Mouse (Mus musculus): ENCODE results near the gene Ctnnb1.

Gene Ctnnb1

DNA sequence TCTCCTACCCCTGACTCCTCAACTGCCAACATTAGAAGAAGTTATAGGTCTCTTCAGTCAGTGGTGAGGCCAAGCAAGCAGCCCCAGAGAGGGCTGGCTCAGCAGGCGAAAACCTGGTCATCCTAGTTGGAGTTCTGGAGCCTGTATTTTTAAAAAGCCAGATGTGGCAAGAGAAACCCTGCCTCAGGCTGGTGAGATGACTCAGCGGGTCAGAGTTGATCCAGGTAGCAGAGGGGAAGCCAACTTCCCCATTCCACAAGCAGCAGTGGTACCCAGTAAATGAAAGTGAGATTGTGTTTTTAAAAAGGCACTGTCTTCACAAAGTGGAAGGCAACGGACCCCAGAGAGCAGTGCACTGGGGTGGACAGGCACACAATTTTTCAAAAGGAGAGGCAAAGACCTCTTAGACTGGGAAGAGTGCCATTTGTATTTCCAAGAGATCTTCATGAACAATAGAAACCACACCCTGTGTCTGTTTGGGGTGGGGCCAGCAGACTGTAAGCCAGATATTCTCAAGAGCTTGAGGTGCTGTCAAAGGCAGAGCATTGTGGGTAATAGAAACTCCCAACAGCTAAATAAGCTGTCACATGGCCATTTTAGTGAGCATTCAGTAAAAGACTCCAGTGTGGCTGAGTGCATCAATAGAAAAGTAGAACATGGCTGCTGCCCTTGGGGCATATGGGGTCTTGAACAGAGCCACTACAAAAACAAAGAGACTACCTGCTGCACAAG, 33.1 kb downstream of the Ctnnb1 start:
- DNase-seq (ENCODE audit: low spot score) = peak; percentile 48

- DNase-seq (ENCODE audit: low spot score) = no peak
Measured at GRCm38 (mm10) chr9:120963104-120963503, 34.1 kb downstream of the Ctnnb1 start.

GRCm38 (mm10) chr9:120963720-120964119, 34.7 kb downstream of the Ctnnb1 start:
- DNase-seq (ENCODE audit: low spot score) = no peak

GRCm38 (mm10) chr9:120964224-120964623, 35.2 kb downstream of the Ctnnb1 start:
- no peak for DNase-seq (ENCODE audit: low spot score)

GRCm38 (mm10) chr9:120965007-120965406, 36.0 kb downstream of the Ctnnb1 start:
- DNase-seq (ENCODE audit: low spot score) = no peak

DNA sequence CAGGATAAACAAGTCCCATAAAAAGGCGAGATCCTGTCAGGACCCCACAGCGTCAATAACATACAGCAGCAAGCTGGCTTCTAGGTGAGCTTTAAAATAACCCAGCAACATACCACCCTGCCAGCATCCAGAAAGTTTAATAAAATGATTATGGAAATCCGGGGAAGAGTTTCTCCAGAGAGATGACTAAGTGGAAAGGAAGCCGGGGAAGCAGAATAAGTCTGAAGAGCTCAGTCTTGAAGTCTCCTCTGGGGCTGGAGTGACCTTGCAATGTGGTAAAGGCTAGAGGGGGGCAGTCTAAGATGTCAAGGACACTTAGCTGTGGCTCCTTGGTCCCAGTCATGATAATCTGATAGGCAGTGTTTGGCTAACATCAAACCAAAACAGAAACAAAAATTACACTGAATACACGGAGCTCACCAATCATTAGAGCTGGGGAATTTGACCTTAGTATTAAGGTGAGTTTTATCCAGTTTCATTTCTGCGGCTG, 44.1 kb downstream of the Ctnnb1 start:
- DNase-seq (ENCODE audit: low spot score) = no peak

- DNase-seq (ENCODE audit: low spot score) = no peak
Measured at GRCm38 (mm10) chr9:120974209-120974608, 45.2 kb downstream of the Ctnnb1 start.

- no peak for DNase-seq (ENCODE audit: low spot score)
Measured at GRCm38 (mm10) chr9:120976158-120976557, 47.1 kb downstream of the Ctnnb1 start.

- no peak for DNase-seq (ENCODE audit: low spot score)
Measured at GRCm38 (mm10) chr9:120976856-120977255, 47.8 kb downstream of the Ctnnb1 start.

- DNase-seq (ENCODE audit: low spot score) = no peak
Measured at GRCm38 (mm10) chr9:120981777-120982176, 52.8 kb downstream of the Ctnnb1 start.

DNA sequence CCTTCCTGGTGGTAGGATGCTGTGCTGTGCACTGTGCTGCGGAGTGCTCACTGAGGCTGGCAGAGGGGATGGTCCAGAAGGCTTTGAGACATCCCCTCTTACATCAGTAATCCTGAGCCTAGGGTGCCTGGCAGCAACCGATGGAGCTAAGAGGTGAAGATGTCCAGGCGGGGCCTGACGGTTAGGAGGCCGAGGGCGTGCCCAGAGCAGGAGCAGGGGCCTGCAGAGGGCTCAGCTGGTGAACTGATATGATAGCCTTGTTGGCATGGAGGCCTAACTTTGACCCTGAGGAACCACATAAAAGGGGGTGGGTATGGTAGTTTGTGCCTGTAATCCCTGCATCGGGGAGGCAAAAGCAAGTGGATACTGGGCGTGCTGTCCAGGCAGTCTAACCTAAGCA, 54.8 kb downstream of the Ctnnb1 start:
- DNase-seq (ENCODE audit: low spot score) = no peak

- no peak for DNase-seq (ENCODE audit: low spot score)
Measured at GRCm38 (mm10) chr9:120984509-120984908, 55.5 kb downstream of the Ctnnb1 start.

DNA sequence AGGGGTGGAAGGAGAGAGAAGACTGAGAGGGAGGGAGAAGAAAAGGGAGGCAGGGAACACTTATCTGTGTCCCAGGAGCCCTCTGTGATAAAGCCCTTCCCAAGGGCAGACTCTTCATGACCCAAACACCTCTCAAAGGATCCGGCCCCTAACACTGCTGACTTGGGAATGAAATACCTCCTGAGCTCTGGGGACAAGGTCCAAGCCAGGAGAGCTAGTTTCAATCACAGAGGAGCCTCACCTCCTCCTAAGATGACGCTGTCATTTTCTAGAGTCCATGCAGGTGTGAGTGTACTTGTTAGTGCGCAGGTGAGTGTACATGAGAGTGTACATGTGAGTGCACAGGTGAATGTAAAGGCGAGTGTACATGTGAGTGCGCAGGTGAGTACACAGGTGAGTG, 56.0 kb downstream of the Ctnnb1 start:
- DNase-seq (ENCODE audit: low spot score) = no peak

GRCm38 (mm10) chr9:120985524-120985923, 56.5 kb downstream of the Ctnnb1 start:
- DNase-seq (ENCODE audit: low spot score) = no peak

DNA sequence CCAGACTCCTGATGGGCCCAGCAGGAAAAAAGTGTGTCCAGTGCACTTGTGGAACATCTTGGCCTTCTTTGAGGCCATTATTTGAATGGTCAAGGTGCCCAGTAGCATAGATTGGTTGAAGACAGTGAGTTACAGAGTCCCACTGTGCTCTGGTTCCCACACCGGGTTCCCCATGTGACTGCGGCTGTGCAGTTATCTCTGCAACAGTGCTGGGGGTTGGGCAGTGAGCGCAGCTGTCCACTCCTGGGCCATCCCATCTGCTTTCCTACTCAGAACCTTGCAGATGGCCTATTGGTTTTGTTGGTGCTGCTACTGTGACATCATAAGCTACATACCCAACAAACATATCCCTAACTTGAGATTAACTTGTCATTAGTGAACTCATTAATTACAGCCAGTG, 57.2 kb downstream of the Ctnnb1 start:
- DNase-seq (ENCODE audit: low spot score) = no peak

GRCm38 (mm10) chr9:120986994-120987393, 58.0 kb downstream of the Ctnnb1 start:
- no peak for DNase-seq (ENCODE audit: low spot score)

GRCm38 (mm10) chr9:120988088-120988487, 59.1 kb downstream of the Ctnnb1 start:
- no peak for DNase-seq (ENCODE audit: low spot score)

- DNase-seq (ENCODE audit: low spot score) = no peak
Measured at GRCm38 (mm10) chr9:120989806-120990700, 61.0 kb downstream of the Ctnnb1 start.

DNA sequence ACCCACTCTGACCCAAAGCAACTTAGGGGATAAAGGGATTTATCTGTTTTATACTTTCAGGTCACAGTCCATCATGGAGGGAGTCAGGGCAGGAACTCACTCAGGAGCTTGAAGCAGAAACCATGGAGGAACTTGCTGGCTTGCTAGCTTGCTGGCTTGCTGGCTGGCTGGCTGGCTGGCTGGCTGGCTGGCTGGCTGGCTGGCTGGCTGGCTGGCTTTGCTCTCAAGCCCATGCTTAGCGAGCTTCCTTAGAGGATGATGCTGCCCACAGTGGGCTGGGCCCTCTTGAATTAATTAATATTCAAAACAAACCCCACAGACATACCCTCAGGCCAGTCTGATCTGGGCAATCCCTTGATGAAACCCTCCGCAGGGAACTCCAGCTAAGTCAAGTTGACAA, 62.8 kb downstream of the Ctnnb1 start:
- no peak for DNase-seq (ENCODE audit: low spot score)

GRCm38 (mm10) chr9:120993004-120993403, 64.0 kb downstream of the Ctnnb1 start:
- no peak for DNase-seq (ENCODE audit: low spot score)

GRCm38 (mm10) chr9:120994223-120995155, 65.5 kb downstream of the Ctnnb1 start:
- no peak for DNase-seq (ENCODE audit: low spot score)

- DNase-seq (ENCODE audit: low spot score) = no peak
Measured at GRCm38 (mm10) chr9:120998696-120999095, 69.7 kb downstream of the Ctnnb1 start.

Measured in urinary bladder, postnatal 14 days (tissue).